Mouse (Mus musculus): ENCODE data around the gene Nudt21. TPM values are rescaled to one million over a fixed set of nuclear protein-coding genes. Genes with fewer than 3 reads are reported as not detected.
A peak's percentile ranks its signal among the peaks of the same experiment; 100 is the strongest.

The Nudt21 gene
- 165 and 171 TPM in 2 replicates for polyA plus RNA-seq (2014; fragmentation: Nextera tagmentation; extraction: Ambion mirVana)

GRCm38 (mm10) chr8:94036944-94037524 is at the start of gene Nudt21, which contains the start of gene Ogfod1:
TSS of gene Nudt21 (minus strand) at chr8:94037031.
TSS of gene Ogfod1 (plus strand) at chr8:94037198.
- H3K4me2 ChIP-seq (ENCODE audit: low read length), result peak within 1 kb of the TSS; percentile 85
- no peaks in the 10 kb centered on the region for H3K27me3 ChIP-seq (replicated peaks; ENCODE audit: control insufficient read depth, insufficient read depth, low read length)
- peaks cover 18% of the 10 kb centered on the region for H3K4me1 ChIP-seq (ENCODE audit: control insufficient read depth, insufficient read depth, low read length)
- peak within 1 kb of the TSS; percentile 77 for H3K9ac ChIP-seq (ENCODE audit: low read length)
- ATAC-seq (peak; percentile 100), DNase-seq (ENCODE audit: low spot score) (peak; percentile 99)
- WGBS, result 0% methylated on average over 41 of the region's 41 CpGs
- no peaks in the 10 kb centered on the region for H3K9me3 ChIP-seq (replicated peaks; ENCODE audit: control insufficient read depth, low read length)
- peak within 1 kb of the TSS; percentile 48; the same call in 1 of the 2 replicates for H3K27ac ChIP-seq (ENCODE audit: low read depth, low read length)
- H3K4me3 ChIP-seq (ENCODE audit: low read depth, low read length), result peak within 1 kb of the TSS; percentile 85
- H3K36me3 ChIP-seq (ENCODE audit: control insufficient read depth, insufficient read depth, low read length), result peaks cover 12% of the 10 kb centered on the region; the same call in 1 of the 2 replicates

GRCm38 (mm10) chr8:94076461-94077192 is 39.8 kb upstream of the Nudt21 start:
- no peak overlapping the region for H3K4me3 ChIP-seq (ENCODE audit: low read depth, low read length)
- H3K4me2 ChIP-seq (ENCODE audit: low read length), result no peak overlapping the region
- no peaks in the 10 kb centered on the region for H3K9me3 ChIP-seq (replicated peaks; ENCODE audit: control insufficient read depth, low read length)
- no peaks in the 10 kb centered on the region for H3K27me3 ChIP-seq (replicated peaks; ENCODE audit: control insufficient read depth, insufficient read depth, low read length)
- WGBS, result 89% methylated on average over 12 of the region's 12 CpGs
- H3K4me1 ChIP-seq (ENCODE audit: control insufficient read depth, insufficient read depth, low read length), result no peaks in the 10 kb centered on the region
- H3K27ac ChIP-seq (ENCODE audit: low read depth, low read length), result no peak overlapping the region
- DNase-seq (ENCODE audit: low spot score), result no peak
- no peak for ATAC-seq
- H3K36me3 ChIP-seq (ENCODE audit: control insufficient read depth, insufficient read depth, low read length), result peaks cover 50% of the 10 kb centered on the region
- no peak overlapping the region for H3K9ac ChIP-seq (ENCODE audit: low read length)

GRCm38 (mm10) chr8:94068793-94069192 is 32.0 kb upstream of the Nudt21 start:
- Histone ChIP-seq H3K4me3 (ENCODE audit: low read depth, low read length) (no peak overlapping the region), H3K27me3 (replicated peaks; ENCODE audit: control insufficient read depth, insufficient read depth, low read length) (no peaks in the 10 kb centered on the region), H3K9me3 (replicated peaks; ENCODE audit: control insufficient read depth, low read length) (no peaks in the 10 kb centered on the region), H3K4me2 (ENCODE audit: low read length) (no peak overlapping the region), H3K27ac (ENCODE audit: low read depth, low read length) (no peak overlapping the region), H3K9ac (ENCODE audit: low read length) (no peak overlapping the region), H3K4me1 (ENCODE audit: control insufficient read depth, insufficient read depth, low read length) (no peaks in the 10 kb centered on the region), H3K36me3 (ENCODE audit: control insufficient read depth, insufficient read depth, low read length) (peaks cover 23% of the 10 kb centered on the region)
- ATAC-seq (no peak), DNase-seq (ENCODE audit: low spot score) (no peak)
- 96% methylated on average over 7 of the region's 7 CpGs for WGBS

- 27% methylated on average over 11 of the region's 11 CpGs for WGBS
- Histone ChIP-seq H3K4me3 (ENCODE audit: low read depth, low read length) (no peak overlapping the region), H3K27me3 (replicated peaks; ENCODE audit: control insufficient read depth, insufficient read depth, low read length) (no peaks in the 10 kb centered on the region), H3K4me2 (ENCODE audit: low read length) (no peak overlapping the region), H3K27ac (ENCODE audit: low read depth, low read length) (peak overlapping the region; percentile 39; the same call in 1 of the 2 replicates), H3K4me1 (ENCODE audit: control insufficient read depth, insufficient read depth, low read length) (no peaks in the 10 kb centered on the region), H3K9me3 (replicated peaks; ENCODE audit: control insufficient read depth, low read length) (no peaks in the 10 kb centered on the region), H3K9ac (ENCODE audit: low read length) (no peak overlapping the region), H3K36me3 (ENCODE audit: control insufficient read depth, insufficient read depth, low read length) (peaks cover 35% of the 10 kb centered on the region)
- DNase-seq (ENCODE audit: low spot score) (peak; percentile 67), ATAC-seq (peak; percentile 88)
These were observed 29.5 kb upstream of the Nudt21 start for GRCm38 (mm10) chr8:94066121-94066863.

- WGBS, result 66% methylated on average over 6 of the region's 6 CpGs
- H3K9ac ChIP-seq (ENCODE audit: low read length), result no peak overlapping the region
- H3K4me2 ChIP-seq (ENCODE audit: low read length), result no peak overlapping the region
- H3K4me3 ChIP-seq (ENCODE audit: low read depth, low read length), result no peak overlapping the region
- H3K27ac ChIP-seq (ENCODE audit: low read depth, low read length), result no peak overlapping the region
- no peaks in the 10 kb centered on the region for H3K27me3 ChIP-seq (replicated peaks; ENCODE audit: control insufficient read depth, insufficient read depth, low read length)
- DNase-seq (ENCODE audit: low spot score), result peak; percentile 80
- ATAC-seq, result no peak
- peaks cover 41% of the 10 kb centered on the region for H3K36me3 ChIP-seq (ENCODE audit: control insufficient read depth, insufficient read depth, low read length)
- H3K9me3 ChIP-seq (replicated peaks; ENCODE audit: control insufficient read depth, low read length), result no peaks in the 10 kb centered on the region
- no peaks in the 10 kb centered on the region for H3K4me1 ChIP-seq (ENCODE audit: control insufficient read depth, insufficient read depth, low read length)
These were observed 20.5 kb upstream of the Nudt21 start for GRCm38 (mm10) chr8:94057157-94057854.

GRCm38 (mm10) chr8:94052696-94053095 is 15.9 kb upstream of the Nudt21 start:
- no peak overlapping the region for H3K9ac ChIP-seq (ENCODE audit: low read length)
- no peaks in the 10 kb centered on the region for H3K4me1 ChIP-seq (ENCODE audit: control insufficient read depth, insufficient read depth, low read length)
- no peaks in the 10 kb centered on the region for H3K9me3 ChIP-seq (replicated peaks; ENCODE audit: control insufficient read depth, low read length)
- ATAC-seq, result no peak
- no peak overlapping the region for H3K4me2 ChIP-seq (ENCODE audit: low read length)
- no peak for DNase-seq (ENCODE audit: low spot score)
- H3K36me3 ChIP-seq (ENCODE audit: control insufficient read depth, insufficient read depth, low read length), result peaks cover 36% of the 10 kb centered on the region
- WGBS, result 92% methylated on average over 12 of the region's 12 CpGs
- H3K27ac ChIP-seq (ENCODE audit: low read depth, low read length), result no peak overlapping the region
- no peak overlapping the region for H3K4me3 ChIP-seq (ENCODE audit: low read depth, low read length)
- no peaks in the 10 kb centered on the region for H3K27me3 ChIP-seq (replicated peaks; ENCODE audit: control insufficient read depth, insufficient read depth, low read length)

- DNase-seq (ENCODE audit: low spot score) (peak; percentile 66), ATAC-seq (no peak)
- Histone ChIP-seq H3K9ac (ENCODE audit: low read length) (no peak overlapping the region), H3K4me2 (ENCODE audit: low read length) (no peak overlapping the region), H3K27ac (ENCODE audit: low read depth, low read length) (no peak overlapping the region), H3K4me3 (ENCODE audit: low read depth, low read length) (no peak overlapping the region), H3K9me3 (replicated peaks; ENCODE audit: control insufficient read depth, low read length) (no peaks in the 10 kb centered on the region), H3K36me3 (ENCODE audit: control insufficient read depth, insufficient read depth, low read length) (peaks cover 23% of the 10 kb centered on the region), H3K27me3 (replicated peaks; ENCODE audit: control insufficient read depth, insufficient read depth, low read length) (no peaks in the 10 kb centered on the region), H3K4me1 (ENCODE audit: control insufficient read depth, insufficient read depth, low read length) (no peaks in the 10 kb centered on the region)
- 55% methylated on average over 2 of the region's 2 CpGs for WGBS
These were observed 11.0 kb upstream of the Nudt21 start for GRCm38 (mm10) chr8:94047845-94048244.

GRCm38 (mm10) chr8:94037806-94038205 is 975 bp upstream of the Nudt21 start:
- peak overlapping the region; percentile 85 for H3K4me3 ChIP-seq (ENCODE audit: low read depth, low read length)
- H3K4me2 ChIP-seq (ENCODE audit: low read length), result peak overlapping the region; percentile 79
- peak; percentile 16 for DNase-seq (ENCODE audit: low spot score)
- no peak for ATAC-seq
- H3K27ac ChIP-seq (ENCODE audit: low read depth, low read length), result no peak overlapping the region
- peaks cover 18% of the 10 kb centered on the region for H3K4me1 ChIP-seq (ENCODE audit: control insufficient read depth, insufficient read depth, low read length)
- peaks cover 12% of the 10 kb centered on the region; the same call in 1 of the 2 replicates for H3K36me3 ChIP-seq (ENCODE audit: control insufficient read depth, insufficient read depth, low read length)
- no peaks in the 10 kb centered on the region for H3K27me3 ChIP-seq (replicated peaks; ENCODE audit: control insufficient read depth, insufficient read depth, low read length)
- WGBS, result 11% methylated on average over 15 of the region's 15 CpGs
- no peaks in the 10 kb centered on the region for H3K9me3 ChIP-seq (replicated peaks; ENCODE audit: control insufficient read depth, low read length)
- H3K9ac ChIP-seq (ENCODE audit: low read length), result peak overlapping the region; percentile 75

Measured in forebrain, embryonic 14.5 days (tissue).